Mouse (Mus musculus) liver, embryonic 13.5 days (tissue): ENCODE data around the gene Slc35e2. TPM values are rescaled to one million over a fixed set of nuclear protein-coding genes. Genes with fewer than 3 reads are reported as not detected.
"Not testable (repeated sequence)": the region's sequence is repeated elsewhere in the genome, so short reads cannot be mapped to it uniquely, and the experiment has no call there.

Source experiments
- ATAC-seq: fragments of 200-750 bp; cut with Nextera tagmentation; 2 replicates; pipeline ENCODE4 v1.8.0; 2017; ENCODE audit warnings: low read depth, mild to moderate bottlenecking, moderate number of reproducible peaks, moderate library complexity
- DNase-seq: peaks from one replicate; pipeline ENCODE4 v3.0.0; 2022
- H3K27ac ChIP-seq: fragments of 300-500 bp; sonication (generic); 2 replicates; pipeline ENCODE4 v1.5.1; 2015; ENCODE audit warnings: moderate library complexity, mild to moderate bottlenecking, inconsistent platforms
- H3K27me3 ChIP-seq: fragments of 300-500 bp; sonication (generic); 2 replicates; pipeline ENCODE4 v1.6.1; 2015; ENCODE audit warnings: mild to moderate bottlenecking, inconsistent platforms
- H3K36me3 ChIP-seq: fragments of 300-500 bp; sonication (generic); 2 replicates; pipeline ENCODE4 v1.6.1; 2015; ENCODE audit warnings: mild to moderate bottlenecking, inconsistent platforms
- H3K4me1 ChIP-seq: fragments of 300-500 bp; sonication (generic); replicated peaks from 2 replicates; pipeline ENCODE4 v1.6.1; 2015; ENCODE audit warnings: inconsistent platforms
- H3K4me2 ChIP-seq: fragments of 300-500 bp; sonication (generic); 2 replicates; pipeline ENCODE4 v1.6.1; 2015; ENCODE audit warnings: inconsistent platforms, mild to moderate bottlenecking, moderate library complexity
- H3K4me3 ChIP-seq: fragments of 300-500 bp; sonication (generic); replicated peaks from 2 replicates; pipeline ENCODE4 v1.5.1; 2015; ENCODE audit warnings: mild to moderate bottlenecking, inconsistent platforms
- H3K9ac ChIP-seq: fragments of 300-500 bp; sonication (generic); 2 replicates; pipeline ENCODE4 v1.6.1; 2015; ENCODE audit warnings: mild to moderate bottlenecking, inconsistent platforms
- H3K9me3 ChIP-seq: fragments of 300-500 bp; sonication (generic); replicated peaks from 2 replicates; pipeline ENCODE4 v1.6.1; 2016; ENCODE audit warnings: inconsistent platforms
- WGBS: fragments of 180-500 bp; shearing (Covaris S2); methylation state at CpG from one replicate; pipeline ENCODE4 v1.1.7; 2015; ENCODE audit not compliant: insufficient replicate concordance; 5-methylcytosine and 5-hydroxymethylcytosine counted together
- polyA plus RNA-seq: library from polyadenylated mRNA; unstranded; fragments of >200 nt; fragmentation: Nextera tagmentation; extraction: Ambion mirVana; gene quantifications from 2 replicates; pipeline ENCODE4 v1.2.1, GENCODE M21; 2015

Gene Slc35e2
- polyA plus RNA-seq, 1 experiment from 2014 or later: 4.4 TPM

DNA sequence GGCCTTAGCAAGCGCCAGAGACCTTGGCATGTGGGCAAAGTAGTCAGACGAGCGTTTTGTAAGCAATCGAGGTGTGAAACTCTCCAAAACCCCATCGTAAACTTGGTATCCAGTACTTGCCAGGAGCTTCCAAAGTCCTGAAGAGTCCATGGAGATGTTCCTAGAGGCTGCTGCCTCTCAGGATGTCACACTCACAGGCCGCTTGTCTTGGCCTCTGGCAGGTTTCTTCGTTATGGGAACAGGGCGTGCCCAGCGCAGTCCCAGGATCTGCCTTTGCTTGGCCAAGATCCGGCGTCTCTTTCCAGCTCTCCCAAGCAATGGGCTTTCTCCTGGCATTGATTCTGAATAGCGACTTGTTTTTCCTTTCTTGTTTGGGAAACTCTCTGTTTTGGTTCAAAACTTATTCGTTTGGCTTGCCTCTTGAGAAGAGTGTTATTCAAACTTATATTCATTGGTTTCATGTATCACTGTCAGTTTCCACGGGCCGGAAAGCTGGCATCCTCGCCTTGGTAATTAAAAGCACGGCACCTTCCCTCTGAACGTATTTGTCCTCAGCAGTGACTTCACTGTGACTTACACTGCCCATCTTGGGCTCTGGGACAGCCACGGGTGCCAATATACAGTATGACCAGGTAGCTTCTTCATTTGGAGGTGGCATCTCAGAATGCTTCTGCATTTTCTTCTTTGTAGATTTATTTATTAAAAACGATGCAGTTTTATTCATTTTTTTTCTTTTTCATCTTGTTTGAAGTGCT lies 36.7 kb upstream of the Slc35e2 start:
- H3K4me3 ChIP-seq: peak overlapping the region; percentile 89
- H3K9ac ChIP-seq: peak overlapping the region; percentile 89
- ATAC-seq: no peak
- H3K9me3 ChIP-seq: no peaks in the 10 kb centered on the region
- H3K4me1 ChIP-seq: peaks cover 84% of the 10 kb centered on the region
- H3K36me3 ChIP-seq: peaks cover 18% of the 10 kb centered on the region
- peak; percentile 37 for DNase-seq
- peak overlapping the region; percentile 92 for H3K27ac ChIP-seq
- H3K4me2 ChIP-seq: peak overlapping the region; percentile 96
- no peaks in the 10 kb centered on the region for H3K27me3 ChIP-seq
- 10% methylated on average over 20 of the region's 20 CpGs for WGBS

DNA sequence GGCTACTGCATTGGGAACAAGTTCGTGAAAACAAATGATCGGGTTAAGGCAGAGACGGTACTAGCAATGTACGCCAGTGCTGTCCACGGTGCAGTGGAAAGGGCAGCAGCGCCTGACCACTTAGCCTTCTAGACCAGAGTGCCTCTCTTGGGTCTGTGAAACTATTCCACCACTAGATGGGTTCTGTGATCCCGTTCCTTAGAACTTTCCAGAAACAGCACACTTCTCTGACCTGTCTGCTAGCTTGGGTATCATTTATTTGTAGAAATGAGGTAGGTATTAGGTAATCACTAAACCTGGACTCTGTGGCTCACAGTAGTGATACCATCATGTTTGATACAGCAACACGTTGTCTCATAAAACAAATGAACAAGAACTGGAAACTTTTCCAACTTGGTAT lies 34.7 kb upstream of the Slc35e2 start:
- no peaks in the 10 kb centered on the region for H3K9me3 ChIP-seq
- ATAC-seq (no peak), DNase-seq (no peak)
- WGBS: 69% methylated on average over 8 of the region's 8 CpGs
- H3K27me3 ChIP-seq: no peaks in the 10 kb centered on the region
- H3K9ac ChIP-seq: no peak overlapping the region
- H3K27ac ChIP-seq: 0 out of 2 replicates have a peak overlapping the region, but pooled peaks have one; percentile 37
- no peaks in the 10 kb centered on the region for H3K36me3 ChIP-seq
- H3K4me2 ChIP-seq: no peak overlapping the region
- H3K4me3 ChIP-seq: no peak overlapping the region
- peaks cover 81% of the 10 kb centered on the region for H3K4me1 ChIP-seq

DNA sequence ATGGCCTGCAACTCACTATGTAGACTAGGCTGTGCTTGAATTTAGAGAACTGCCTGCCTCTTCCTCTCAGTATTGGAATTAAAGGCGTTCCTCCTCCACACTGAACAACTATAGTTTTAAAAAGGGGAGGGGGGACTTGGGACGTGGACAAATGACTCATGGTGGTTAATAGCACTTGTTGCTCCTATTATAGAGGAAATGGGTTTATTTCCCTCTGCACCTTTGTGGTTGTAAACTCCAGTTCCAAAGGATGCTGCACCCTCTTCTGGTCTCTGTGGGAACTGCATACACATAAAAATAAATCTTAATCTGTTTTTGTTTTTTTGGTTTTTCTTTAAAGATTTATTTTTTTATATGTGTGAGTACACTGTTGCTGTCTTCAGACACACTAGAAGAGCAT lies 33.0 kb upstream of the Slc35e2 start:
- Histone ChIP-seq H3K9ac (no peak overlapping the region), H3K27ac (peak overlapping the region; percentile 71), H3K4me2 (no peak overlapping the region), H3K36me3 (no peaks in the 10 kb centered on the region), H3K4me1 (peaks cover 78% of the 10 kb centered on the region), H3K27me3 (no peaks in the 10 kb centered on the region), H3K9me3 (no peaks in the 10 kb centered on the region), H3K4me3 (no peak overlapping the region)
- DNase-seq (no peak), ATAC-seq (no peak)
- 11% methylated on average over 2 of the region's 2 CpGs for WGBS

DNA sequence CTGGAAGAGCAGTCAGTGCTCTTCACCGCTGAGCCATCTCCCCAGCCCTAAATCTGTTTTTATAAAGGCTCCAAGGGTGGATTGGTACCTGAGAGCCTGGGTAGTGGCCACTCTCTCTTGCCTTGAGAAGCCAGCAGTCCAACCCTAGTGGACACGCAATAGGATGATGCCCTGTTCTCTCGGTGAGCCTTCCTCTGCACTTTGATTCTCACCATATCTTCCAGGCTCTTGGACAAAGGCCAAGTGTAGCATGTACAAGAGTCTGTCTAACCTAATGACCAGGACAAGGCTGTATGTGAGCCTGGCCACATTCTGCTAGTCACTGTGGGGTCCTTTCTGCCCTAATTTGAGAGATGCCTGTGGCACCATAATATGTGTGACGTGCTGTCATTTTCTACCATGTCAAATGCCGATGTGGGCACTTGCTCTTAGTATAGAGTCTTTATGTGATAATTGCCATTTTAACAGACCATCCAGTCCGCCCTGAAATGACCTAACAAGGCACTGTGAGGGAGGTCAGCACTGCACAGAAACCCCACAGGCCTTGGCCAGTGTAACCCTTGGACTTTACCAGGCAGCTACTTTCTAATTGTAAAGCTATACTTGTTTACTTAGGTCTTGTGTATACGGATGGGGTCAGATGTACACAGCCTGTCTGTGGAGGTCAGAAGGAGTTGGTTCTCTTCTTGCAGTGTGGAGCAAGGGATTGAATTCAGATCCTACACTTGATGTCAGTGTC lies 32.4 kb upstream of the Slc35e2 start:
- Histone ChIP-seq H3K9ac (no peak overlapping the region), H3K4me2 (peak overlapping the region; percentile 0; the same call in 1 of the 2 replicates), H3K27ac (peak overlapping the region; percentile 71), H3K36me3 (no peaks in the 10 kb centered on the region), H3K4me1 (peaks cover 84% of the 10 kb centered on the region), H3K27me3 (no peaks in the 10 kb centered on the region), H3K9me3 (no peaks in the 10 kb centered on the region), H3K4me3 (no peak overlapping the region)
- WGBS: 74% methylated on average over 7 of the region's 7 CpGs
- ATAC-seq (peak; percentile 51), DNase-seq (no peak)

DNA sequence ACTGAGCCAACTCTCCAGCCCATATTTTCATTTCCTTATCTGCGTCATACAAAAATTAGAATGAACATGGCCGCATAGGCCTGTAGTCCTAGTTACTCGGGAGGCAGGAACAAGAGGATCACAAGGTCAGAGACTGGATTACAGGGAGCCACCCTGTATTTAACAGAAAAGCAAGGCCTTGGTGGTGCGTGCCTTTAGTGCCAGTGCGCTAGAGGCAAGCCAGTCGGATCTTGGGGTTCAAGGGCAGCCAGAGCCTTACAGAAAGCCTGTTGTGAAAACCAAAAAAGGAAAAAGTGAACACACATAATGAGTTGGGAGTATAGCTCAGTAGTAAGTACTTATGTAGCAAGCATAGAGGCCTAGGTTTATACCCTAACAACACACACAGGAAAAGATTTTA lies 31.4 kb upstream of the Slc35e2 start:
- H3K9me3 ChIP-seq: no peaks in the 10 kb centered on the region
- no peak overlapping the region for H3K4me3 ChIP-seq
- DNase-seq (no peak), ATAC-seq (no peak)
- H3K36me3 ChIP-seq: no peaks in the 10 kb centered on the region
- peaks cover 82% of the 10 kb centered on the region for H3K4me1 ChIP-seq
- H3K27ac ChIP-seq: peak overlapping the region; percentile 53
- no peaks in the 10 kb centered on the region for H3K27me3 ChIP-seq
- WGBS: 81% methylated on average over 6 of the region's 6 CpGs
- no peak overlapping the region for H3K9ac ChIP-seq
- H3K4me2 ChIP-seq: no peak overlapping the region

DNA sequence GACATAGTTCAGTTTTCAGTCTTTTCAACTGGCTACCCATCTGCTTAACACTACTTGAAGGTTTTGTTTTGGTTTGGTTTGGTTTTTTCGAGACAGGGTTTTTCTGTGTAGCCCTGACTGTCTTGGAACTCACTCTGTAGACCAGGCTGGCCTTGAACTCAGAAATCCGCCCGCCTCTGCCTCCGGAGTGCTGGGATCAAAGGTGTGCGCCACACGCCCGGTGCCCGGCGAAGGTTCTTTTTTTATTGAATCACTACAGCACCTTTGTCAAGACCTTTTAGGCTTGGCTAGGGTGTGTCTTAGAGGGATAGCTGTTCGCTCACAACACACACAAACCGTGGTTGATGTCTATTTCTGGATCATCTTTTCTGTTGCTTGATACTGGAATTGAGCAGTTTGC lies 30.9 kb upstream of the Slc35e2 start:
- H3K36me3 ChIP-seq, H3K4me3 ChIP-seq, ATAC-seq, H3K27me3 ChIP-seq, H3K4me2 ChIP-seq, H3K9me3 ChIP-seq, DNase-seq: not testable (repeated sequence)
- WGBS: 82% methylated on average over 11 of the region's 11 CpGs
- Histone ChIP-seq H3K9ac (0 out of 2 replicates have a peak overlapping the region, but pooled peaks have one; percentile 2), H3K27ac (peak overlapping the region; percentile 53; the same call in 1 of the 2 replicates), H3K4me1 (peaks cover 82% of the 10 kb centered on the region)

DNA sequence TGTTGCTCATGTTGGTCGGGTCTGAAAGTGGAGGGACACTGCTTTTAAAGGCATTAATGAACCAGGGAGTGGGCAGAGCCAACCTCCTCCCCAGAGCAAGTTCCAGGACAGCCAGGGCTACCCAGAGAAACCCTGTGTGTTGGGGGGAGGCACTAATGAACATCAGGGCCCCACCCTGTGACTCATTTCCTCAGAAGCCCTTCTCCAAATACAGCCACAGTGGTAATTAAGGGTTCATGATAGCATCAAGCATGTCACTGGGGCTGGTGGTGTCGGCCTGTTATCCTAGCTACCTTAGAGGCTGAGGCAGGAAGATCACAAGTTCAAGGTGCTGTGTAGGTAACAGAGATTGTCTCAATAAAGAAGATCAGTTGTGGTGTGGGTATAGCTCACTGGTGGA lies 29.8 kb upstream of the Slc35e2 start:
- Histone ChIP-seq H3K9ac (no peak overlapping the region), H3K27ac (peak overlapping the region; percentile 62; the same call in 1 of the 2 replicates), H3K4me2 (no peak overlapping the region), H3K9me3 (no peaks in the 10 kb centered on the region), H3K27me3 (no peaks in the 10 kb centered on the region), H3K4me1 (peaks cover 71% of the 10 kb centered on the region), H3K4me3 (no peak overlapping the region), H3K36me3 (0 out of 2 replicates have a peak, but pooled peaks cover 6% of the 10 kb centered on the region)
- 34% methylated on average over 2 of the region's 2 CpGs for WGBS
- ATAC-seq (no peak), DNase-seq (no peak)

DNA sequence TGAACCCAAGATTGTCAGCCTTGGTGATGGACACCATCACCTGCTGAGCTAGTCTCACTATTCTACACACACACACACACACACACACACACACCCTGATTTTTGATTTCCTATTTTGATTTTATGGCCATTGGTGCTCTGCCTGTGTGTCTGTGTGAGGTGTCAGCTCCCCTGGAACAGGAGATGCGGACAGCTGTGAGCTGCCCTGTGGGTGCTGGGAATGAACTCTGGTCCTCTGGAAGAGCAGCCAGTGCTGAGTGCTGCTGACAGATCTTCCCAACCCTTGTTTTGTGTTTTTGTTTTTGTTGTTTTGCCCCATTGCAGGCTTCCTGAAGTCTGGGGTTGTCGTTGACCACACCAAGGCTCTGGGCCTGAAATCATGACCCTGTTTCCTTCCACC lies 28.1 kb upstream of the Slc35e2 start:
- H3K27me3 ChIP-seq: no peaks in the 10 kb centered on the region
- peaks cover 64% of the 10 kb centered on the region for H3K4me1 ChIP-seq
- H3K27ac ChIP-seq: no peak overlapping the region
- 80% methylated on average over 2 of the region's 2 CpGs for WGBS
- no peak overlapping the region for H3K9ac ChIP-seq
- H3K4me2 ChIP-seq: no peak overlapping the region
- DNase-seq (no peak), ATAC-seq (no peak)
- H3K4me3 ChIP-seq: no peak overlapping the region
- no peaks in the 10 kb centered on the region for H3K9me3 ChIP-seq
- H3K36me3 ChIP-seq: peaks cover 22% of the 10 kb centered on the region

DNA sequence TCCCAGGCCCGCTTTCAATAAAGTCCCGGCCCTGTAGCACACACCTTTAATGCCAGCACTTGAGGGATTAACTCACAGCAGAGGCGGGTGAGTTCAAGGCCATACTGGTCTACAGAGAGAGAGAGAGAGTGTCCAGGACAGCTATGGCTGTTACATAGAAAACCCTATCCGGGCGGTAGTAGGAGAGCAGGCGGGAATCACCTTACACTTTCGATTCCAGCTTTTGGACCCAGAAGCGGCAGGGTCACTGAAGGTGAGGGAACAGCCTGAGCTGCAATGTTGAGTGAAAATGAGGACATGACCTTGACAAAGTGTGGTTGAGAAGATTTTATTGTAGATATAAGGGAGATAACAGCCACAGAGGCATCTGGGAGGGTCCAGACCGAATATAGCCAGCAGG lies 27.3 kb upstream of the Slc35e2 start:
- no peak overlapping the region for H3K4me2 ChIP-seq
- no peaks in the 10 kb centered on the region for H3K9me3 ChIP-seq
- no peak overlapping the region for H3K4me3 ChIP-seq
- no peak overlapping the region for H3K27ac ChIP-seq
- DNase-seq (no peak), ATAC-seq (no peak)
- H3K36me3 ChIP-seq: peaks cover 29% of the 10 kb centered on the region
- 83% methylated on average over 9 of the region's 9 CpGs for WGBS
- no peak overlapping the region for H3K9ac ChIP-seq
- peaks cover 64% of the 10 kb centered on the region for H3K4me1 ChIP-seq
- no peaks in the 10 kb centered on the region for H3K27me3 ChIP-seq

DNA sequence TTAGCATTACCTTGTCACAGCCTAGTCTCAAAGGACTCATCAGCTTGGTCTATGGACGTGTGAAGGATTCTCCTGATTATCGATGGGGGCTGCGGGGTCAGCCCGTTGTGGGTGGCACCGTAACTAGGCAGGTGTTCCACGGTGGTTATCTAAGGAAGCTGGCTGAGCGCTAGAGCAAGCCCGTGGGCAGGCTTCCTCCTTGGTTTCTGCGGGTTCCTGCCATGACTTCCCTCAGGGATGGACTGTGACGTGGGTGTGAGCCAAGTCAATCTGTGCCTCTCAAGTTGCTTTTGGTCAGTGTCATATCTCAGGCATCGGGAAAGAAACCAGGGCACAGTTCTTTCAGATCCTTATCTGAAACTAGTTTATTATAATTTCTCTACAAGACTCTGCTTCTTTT lies 26.3 kb upstream of the Slc35e2 start:
- no peaks in the 10 kb centered on the region for H3K9me3 ChIP-seq
- no peaks in the 10 kb centered on the region for H3K27me3 ChIP-seq
- no peak for DNase-seq
- H3K36me3 ChIP-seq: peaks cover 37% of the 10 kb centered on the region
- H3K27ac ChIP-seq: no peak overlapping the region
- peaks cover 60% of the 10 kb centered on the region for H3K4me1 ChIP-seq
- no peak overlapping the region for H3K4me2 ChIP-seq
- H3K4me3 ChIP-seq: no peak overlapping the region
- no peak for ATAC-seq
- H3K9ac ChIP-seq: no peak overlapping the region
- 26% methylated on average over 11 of the region's 11 CpGs for WGBS

DNA sequence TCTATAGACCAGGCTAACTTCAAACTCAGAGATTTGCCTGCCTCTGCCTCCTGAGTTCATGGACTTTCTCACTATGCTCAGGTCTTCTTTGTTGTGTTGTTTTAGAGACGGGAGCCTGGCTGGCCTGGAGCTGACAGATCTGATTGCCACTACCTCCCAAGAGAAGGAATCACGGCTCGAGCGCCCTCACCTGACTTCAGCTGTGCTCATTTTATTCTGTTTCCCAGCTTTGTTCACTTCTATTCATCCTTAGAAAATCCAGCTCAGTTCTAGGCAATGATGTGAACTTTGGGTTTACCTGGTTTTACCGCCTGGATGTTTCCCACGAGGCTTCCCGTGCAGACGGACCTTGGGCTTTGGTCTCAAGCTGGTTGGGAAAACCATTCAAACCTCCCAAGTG lies 25.7 kb upstream of the Slc35e2 start:
- Histone ChIP-seq H3K4me1 (peaks cover 54% of the 10 kb centered on the region), H3K4me2 (no peak overlapping the region), H3K9ac (no peak overlapping the region), H3K36me3 (peaks cover 37% of the 10 kb centered on the region), H3K4me3 (no peak overlapping the region), H3K9me3 (no peaks in the 10 kb centered on the region), H3K27me3 (no peaks in the 10 kb centered on the region), H3K27ac (no peak overlapping the region)
- ATAC-seq (no peak), DNase-seq (no peak)
- WGBS: 81% methylated on average over 8 of the region's 8 CpGs
